Mouse (Mus musculus): ENCODE data around the gene Rnf187. TPM values are rescaled to one million over a fixed set of nuclear protein-coding genes. Genes with fewer than 3 reads are reported as not detected.
A peak's percentile ranks its signal among the peaks of the same experiment; 100 is the strongest.

Rnf187 gene
- polyA plus RNA-seq, 1 experiment from 2014 or later = 563 TPM

- no peaks in the 10 kb centered on the region for H3K9me3 ChIP-seq (ENCODE audit: control insufficient read depth, low read length)
- WGBS = 88% methylated on average over 12 of the region's 12 CpGs
- no peak within 1 kb of the TSS for H3K9ac ChIP-seq (ENCODE audit: low read depth, low read length)
- H3K27me3 ChIP-seq (replicated peaks; ENCODE audit: control insufficient read depth, insufficient read depth, low read length) = no peaks in the 10 kb centered on the region
- no peaks in the 10 kb centered on the region for H3K36me3 ChIP-seq (ENCODE audit: control insufficient read depth, insufficient read depth, low read length)
- H3K4me2 ChIP-seq (ENCODE audit: low read length) = no peak within 1 kb of the TSS
- no peak within 1 kb of the TSS for H3K4me3 ChIP-seq (ENCODE audit: low read length)
- no peak for ATAC-seq
- no peak within 1 kb of the TSS for H3K27ac ChIP-seq (ENCODE audit: low read depth, low read length)
- peaks cover 6% of the 10 kb centered on the region for H3K4me1 ChIP-seq (ENCODE audit: control insufficient read depth, insufficient read depth, low read depth, low read length)
Measured at GRCm38 (mm10) chr11:58917745-58918366, 20.9 kb downstream of the Rnf187 start, which contains the start of gene Btnl10. Gene Btnl10, plus strand, starts transcription at chr11:58917908.

- 52% methylated on average over 14 of the region's 14 CpGs for WGBS
- Histone ChIP-seq H3K36me3 (ENCODE audit: control insufficient read depth, insufficient read depth, low read length) (no peaks in the 10 kb centered on the region), H3K9ac (ENCODE audit: low read depth, low read length) (no peak overlapping the region), H3K4me2 (ENCODE audit: low read length) (no peak overlapping the region), H3K9me3 (ENCODE audit: control insufficient read depth, low read length) (no peaks in the 10 kb centered on the region), H3K4me3 (ENCODE audit: low read length) (no peak overlapping the region), H3K4me1 (ENCODE audit: control insufficient read depth, insufficient read depth, low read depth, low read length) (peaks cover 6% of the 10 kb centered on the region), H3K27ac (ENCODE audit: low read depth, low read length) (no peak overlapping the region), H3K27me3 (replicated peaks; ENCODE audit: control insufficient read depth, insufficient read depth, low read length) (no peaks in the 10 kb centered on the region)
- no peak for ATAC-seq
Measured at GRCm38 (mm10) chr11:58916879-58917744, 21.6 kb downstream of the Rnf187 start.

GRCm38 (mm10) chr11:58914461-58915028 lies 24.2 kb downstream of the Rnf187 start:
- H3K4me1 ChIP-seq (ENCODE audit: control insufficient read depth, insufficient read depth, low read depth, low read length) = peaks cover 6% of the 10 kb centered on the region
- H3K9me3 ChIP-seq (ENCODE audit: control insufficient read depth, low read length) = no peaks in the 10 kb centered on the region
- peak overlapping the region; percentile 35 for H3K4me3 ChIP-seq (ENCODE audit: low read length)
- H3K36me3 ChIP-seq (ENCODE audit: control insufficient read depth, insufficient read depth, low read length) = no peaks in the 10 kb centered on the region
- H3K27ac ChIP-seq (ENCODE audit: low read depth, low read length) = peak overlapping the region; percentile 24; the same call in 1 of the 2 replicates
- peak overlapping the region; percentile 54; the same call in 1 of the 2 replicates for H3K9ac ChIP-seq (ENCODE audit: low read depth, low read length)
- ATAC-seq = 0 out of 2 replicates have a peak, but pooled peaks have one; percentile 50
- H3K27me3 ChIP-seq (replicated peaks; ENCODE audit: control insufficient read depth, insufficient read depth, low read length) = no peaks in the 10 kb centered on the region
- peak overlapping the region; percentile 66 for H3K4me2 ChIP-seq (ENCODE audit: low read length)
- WGBS = 10% methylated on average over 17 of the region's 17 CpGs

- H3K27me3 ChIP-seq (replicated peaks; ENCODE audit: control insufficient read depth, insufficient read depth, low read length) = no peaks in the 10 kb centered on the region
- 92% methylated on average over 1 of the region's 1 CpGs for WGBS
- H3K27ac ChIP-seq (ENCODE audit: low read depth, low read length) = no peak overlapping the region
- H3K9me3 ChIP-seq (ENCODE audit: control insufficient read depth, low read length) = no peaks in the 10 kb centered on the region
- no peak overlapping the region for H3K4me2 ChIP-seq (ENCODE audit: low read length)
- H3K9ac ChIP-seq (ENCODE audit: low read depth, low read length) = no peak overlapping the region
- ATAC-seq = no peak
- no peak overlapping the region for H3K4me3 ChIP-seq (ENCODE audit: low read length)
- H3K36me3 ChIP-seq (ENCODE audit: control insufficient read depth, insufficient read depth, low read length) = no peaks in the 10 kb centered on the region
- H3K4me1 ChIP-seq (ENCODE audit: control insufficient read depth, insufficient read depth, low read depth, low read length) = peaks cover 6% of the 10 kb centered on the region
Measured at GRCm38 (mm10) chr11:58913776-58914175, 24.9 kb downstream of the Rnf187 start.

- 52% methylated on average over 6 of the region's 6 CpGs for WGBS
- peaks cover 6% of the 10 kb centered on the region; the same call in 1 of the 2 replicates for H3K36me3 ChIP-seq (ENCODE audit: control insufficient read depth, insufficient read depth, low read length)
- H3K4me2 ChIP-seq (ENCODE audit: low read length) = peak overlapping the region; percentile 87
- no peaks in the 10 kb centered on the region for H3K27me3 ChIP-seq (replicated peaks; ENCODE audit: control insufficient read depth, insufficient read depth, low read length)
- H3K9me3 ChIP-seq (ENCODE audit: control insufficient read depth, low read length) = no peaks in the 10 kb centered on the region
- no peak overlapping the region for H3K4me3 ChIP-seq (ENCODE audit: low read length)
- H3K9ac ChIP-seq (ENCODE audit: low read depth, low read length) = no peak overlapping the region
- no peak for ATAC-seq
- H3K4me1 ChIP-seq (ENCODE audit: control insufficient read depth, insufficient read depth, low read depth, low read length) = peaks cover 9% of the 10 kb centered on the region
- no peak overlapping the region for H3K27ac ChIP-seq (ENCODE audit: low read depth, low read length)
Measured at GRCm38 (mm10) chr11:58904838-58905237, 33.9 kb downstream of the Rnf187 start.

GRCm38 (mm10) chr11:58904410-58904718 lies 34.4 kb downstream of the Rnf187 start:
- H3K4me2 ChIP-seq (ENCODE audit: low read length) = peak overlapping the region; percentile 87
- WGBS = 2% methylated on average over 8 of the region's 8 CpGs
- peak overlapping the region; percentile 79 for H3K4me3 ChIP-seq (ENCODE audit: low read length)
- ATAC-seq = peak; percentile 21
- no peaks in the 10 kb centered on the region for H3K27me3 ChIP-seq (replicated peaks; ENCODE audit: control insufficient read depth, insufficient read depth, low read length)
- H3K4me1 ChIP-seq (ENCODE audit: control insufficient read depth, insufficient read depth, low read depth, low read length) = peaks cover 9% of the 10 kb centered on the region
- H3K9ac ChIP-seq (ENCODE audit: low read depth, low read length) = peak overlapping the region; percentile 42
- peaks cover 6% of the 10 kb centered on the region; the same call in 1 of the 2 replicates for H3K36me3 ChIP-seq (ENCODE audit: control insufficient read depth, insufficient read depth, low read length)
- peak overlapping the region; percentile 10; the same call in 1 of the 2 replicates for H3K27ac ChIP-seq (ENCODE audit: low read depth, low read length)
- H3K9me3 ChIP-seq (ENCODE audit: control insufficient read depth, low read length) = no peaks in the 10 kb centered on the region

- H3K36me3 ChIP-seq (ENCODE audit: control insufficient read depth, insufficient read depth, low read length) = peaks cover 6% of the 10 kb centered on the region; the same call in 1 of the 2 replicates
- no peaks in the 10 kb centered on the region for H3K27me3 ChIP-seq (replicated peaks; ENCODE audit: control insufficient read depth, insufficient read depth, low read length)
- peak within 1 kb of the TSS; percentile 87 for H3K9ac ChIP-seq (ENCODE audit: low read depth, low read length)
- H3K9me3 ChIP-seq (ENCODE audit: control insufficient read depth, low read length) = no peaks in the 10 kb centered on the region
- ATAC-seq = peak; percentile 99
- H3K27ac ChIP-seq (ENCODE audit: low read depth, low read length) = peak within 1 kb of the TSS; percentile 91
- peaks cover 9% of the 10 kb centered on the region for H3K4me1 ChIP-seq (ENCODE audit: control insufficient read depth, insufficient read depth, low read depth, low read length)
- peak within 1 kb of the TSS; percentile 79 for H3K4me3 ChIP-seq (ENCODE audit: low read length)
- WGBS = under 1% methylated on average over 39 of the region's 40 CpGs
- peak within 1 kb of the TSS; percentile 87 for H3K4me2 ChIP-seq (ENCODE audit: low read length)
Measured at GRCm38 (mm10) chr11:58903511-58904409, 35.0 kb downstream of the Rnf187 start, which contains the start of gene Zfp39. Gene Zfp39, minus strand, starts transcription at chr11:58904225.

- ATAC-seq = no peak
- no peak overlapping the region for H3K27ac ChIP-seq (ENCODE audit: low read depth, low read length)
- H3K27me3 ChIP-seq (replicated peaks; ENCODE audit: control insufficient read depth, insufficient read depth, low read length) = no peaks in the 10 kb centered on the region
- peaks cover 9% of the 10 kb centered on the region for H3K4me1 ChIP-seq (ENCODE audit: control insufficient read depth, insufficient read depth, low read depth, low read length)
- no peaks in the 10 kb centered on the region for H3K9me3 ChIP-seq (ENCODE audit: control insufficient read depth, low read length)
- no peak overlapping the region for H3K4me3 ChIP-seq (ENCODE audit: low read length)
- H3K9ac ChIP-seq (ENCODE audit: low read depth, low read length) = no peak overlapping the region
- H3K4me2 ChIP-seq (ENCODE audit: low read length) = no peak overlapping the region
- peaks cover 9% of the 10 kb centered on the region for H3K36me3 ChIP-seq (ENCODE audit: control insufficient read depth, insufficient read depth, low read length)
Measured at GRCm38 (mm10) chr11:58901080-58901479, 37.6 kb downstream of the Rnf187 start.

All from hindbrain, embryonic 16.5 days (tissue).